Mouse (Mus musculus) erythroblast, embryonic 14.5 days (primary cell): ENCODE results near the gene Dcakd.

Source experiments
- GATA1 ChIP-seq: IDR thresholded peaks from 2 replicates; pipeline ENCODE4 v1.6.1; 2012; ENCODE audit warnings: low read length, inconsistent platforms, mixed read lengths
- TAL1 ChIP-seq: IDR thresholded peaks from 3 replicates; pipeline ENCODE4 v1.6.1; 2012; ENCODE audit warnings: low read length, inconsistent platforms, mixed read lengths

GRCm38 (mm10) chr11:103068884-103069283, 40.8 kb upstream of the Dcakd start:
- TF ChIP-seq GATA1 = no peak
- no peak for TF ChIP-seq TAL1
